Mouse (Mus musculus): ENCODE results near the gene Gfer. TPM values are rescaled to one million over a fixed set of nuclear protein-coding genes. Genes with fewer than 3 reads are reported as not detected.
A peak's percentile ranks its signal among the peaks of the same experiment; 100 is the strongest.
"Not testable (repeated sequence)": the region's sequence is repeated elsewhere in the genome, so short reads cannot be mapped to it uniquely, and the experiment has no call there.

Gfer gene
- total RNA-seq, 2 experiments from 2014 or later = 39.2 to 67.2 TPM

- peak; percentile 36 for ATAC-seq (replicated peaks; ENCODE audit: low FRiP score, low TSS enrichment, poor library complexity, severe bottlenecking)
Observed at GRCm38 (mm10) chr17:24723881-24724180, 27.9 kb upstream of the Gfer start.

GRCm38 (mm10) chr17:24723122-24723880 lies 27.3 kb upstream of the Gfer start:
- no peak for ATAC-seq (replicated peaks; ENCODE audit: low FRiP score, low TSS enrichment, poor library complexity, severe bottlenecking)

- no peak for ATAC-seq (replicated peaks; ENCODE audit: low FRiP score, low TSS enrichment, poor library complexity, severe bottlenecking)
Observed at GRCm38 (mm10) chr17:24722220-24722924, 26.4 kb upstream of the Gfer start.

- ATAC-seq (replicated peaks; ENCODE audit: low FRiP score, low TSS enrichment, poor library complexity, severe bottlenecking) = not testable (repeated sequence)
Observed at GRCm38 (mm10) chr17:24721383-24721955, 25.5 kb upstream of the Gfer start.

- not testable (repeated sequence) for ATAC-seq (replicated peaks; ENCODE audit: low FRiP score, low TSS enrichment, poor library complexity, severe bottlenecking)
Observed at GRCm38 (mm10) chr17:24720616-24721015, 24.7 kb upstream of the Gfer start.

GRCm38 (mm10) chr17:24719494-24720222 lies 23.7 kb upstream of the Gfer start:
- ATAC-seq (replicated peaks; ENCODE audit: low FRiP score, low TSS enrichment, poor library complexity, severe bottlenecking) = peak; percentile 80

GRCm38 (mm10) chr17:24718938-24719337 lies 23.0 kb upstream of the Gfer start:
- ATAC-seq (replicated peaks; ENCODE audit: low FRiP score, low TSS enrichment, poor library complexity, severe bottlenecking) = not testable (repeated sequence)

- no peak for ATAC-seq (replicated peaks; ENCODE audit: low FRiP score, low TSS enrichment, poor library complexity, severe bottlenecking)
Observed at GRCm38 (mm10) chr17:24717943-24718342, 22.0 kb upstream of the Gfer start, which contains the start of the genes Rnf151 and Rps2. Rnf151 (minus strand) TSS chr17:24718063. Rps2 (plus strand) TSS chr17:24718116.

GRCm38 (mm10) chr17:24716166-24716682 lies 20.3 kb upstream of the Gfer start:
- ATAC-seq (replicated peaks; ENCODE audit: low FRiP score, low TSS enrichment, poor library complexity, severe bottlenecking) = no peak

GRCm38 (mm10) chr17:24715556-24715955 lies 19.6 kb upstream of the Gfer start:
- no peak for ATAC-seq (replicated peaks; ENCODE audit: low FRiP score, low TSS enrichment, poor library complexity, severe bottlenecking)

GRCm38 (mm10) chr17:24708646-24709045 lies 12.7 kb upstream of the Gfer start:
- 0 out of 2 replicates have a peak, but pooled peaks have one; percentile 11 for ATAC-seq (replicated peaks; ENCODE audit: low FRiP score, low TSS enrichment, poor library complexity, severe bottlenecking)

- no peak for ATAC-seq (replicated peaks; ENCODE audit: low FRiP score, low TSS enrichment, poor library complexity, severe bottlenecking)
Observed at GRCm38 (mm10) chr17:24707801-24708425, 12.0 kb upstream of the Gfer start.

- ATAC-seq (replicated peaks; ENCODE audit: low FRiP score, low TSS enrichment, poor library complexity, severe bottlenecking) = peak; percentile 75
Observed at GRCm38 (mm10) chr17:24706982-24707800, 11.2 kb upstream of the Gfer start, which contains the start of gene Tbl3. Tbl3 (minus strand) TSS chr17:24707660.

GRCm38 (mm10) chr17:24705821-24706220 lies 9.9 kb upstream of the Gfer start:
- no peak for ATAC-seq (replicated peaks; ENCODE audit: low FRiP score, low TSS enrichment, poor library complexity, severe bottlenecking)

- no peak for ATAC-seq (replicated peaks; ENCODE audit: low FRiP score, low TSS enrichment, poor library complexity, severe bottlenecking)
Observed at GRCm38 (mm10) chr17:24701251-24701650, 5.3 kb upstream of the Gfer start.

GRCm38 (mm10) chr17:24699473-24699872 lies 3.5 kb upstream of the Gfer start:
- no peak for ATAC-seq (replicated peaks; ENCODE audit: low FRiP score, low TSS enrichment, poor library complexity, severe bottlenecking)

- ATAC-seq (replicated peaks; ENCODE audit: low FRiP score, low TSS enrichment, poor library complexity, severe bottlenecking) = no peak
Observed at GRCm38 (mm10) chr17:24698715-24699114, 2.8 kb upstream of the Gfer start.

GRCm38 (mm10) chr17:24697985-24698384 lies 2.0 kb upstream of the Gfer start:
- no peak for ATAC-seq (replicated peaks; ENCODE audit: low FRiP score, low TSS enrichment, poor library complexity, severe bottlenecking)
